Mouse (Mus musculus): ENCODE results near the gene St8sia1.

DNA sequence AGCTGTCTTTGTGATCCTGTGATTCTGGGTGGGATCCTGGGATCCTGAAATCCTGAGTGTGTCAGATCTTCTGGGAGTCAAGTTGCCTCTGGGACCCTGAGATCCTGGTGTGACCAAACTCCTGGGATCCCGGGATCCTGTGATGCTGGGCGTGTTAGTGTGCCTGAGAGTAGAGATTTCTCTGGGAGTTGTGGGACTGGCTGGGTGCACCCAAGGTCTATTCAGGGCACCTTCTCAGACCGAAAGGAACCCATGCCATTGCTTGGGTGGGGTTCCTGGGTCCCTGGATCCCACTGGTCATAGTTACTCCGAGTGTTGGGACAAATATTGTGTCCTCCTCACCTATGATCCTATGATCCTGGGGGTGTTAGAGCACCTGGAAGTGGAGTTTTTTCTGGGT lies 120.2 kb downstream of the St8sia1 start:
- TF ChIP-seq CTCF (IDR thresholded peaks at IDR 0.05; ENCODE audit: extremely low read depth, insufficient read depth, insufficient read length, insufficient replicate concordance) (no peak), POLR2A (IDR thresholded peaks at IDR 0.05; ENCODE audit: low read depth, low read length) (no peak)

Measured in spleen, adult 2 months (tissue).